Mouse (Mus musculus): ENCODE data around the gene Mcm10. TPM values are rescaled to one million over a fixed set of nuclear protein-coding genes. Genes with fewer than 3 reads are reported as not detected.

Gene Mcm10
- total and polyA plus RNA-seq, 3 experiments: 102 to 214 (median 107) TPM

GRCm38 (mm10) chr2:5045269-5045965 is 32.8 kb upstream of the Mcm10 start:
- no peaks in the 10 kb centered on the region for H3K9me3 ChIP-seq (replicated peaks; ENCODE audit: insufficient read depth, low read length)
- H3K27ac ChIP-seq (ENCODE audit: control insufficient read depth, low read depth, low read length): no peak overlapping the region
- no peak overlapping the region for H3K9ac ChIP-seq (ENCODE audit: control insufficient read depth, low read depth, low read length, poor library complexity, severe bottlenecking)
- no peak overlapping the region for H3K4me3 ChIP-seq (ENCODE audit: control insufficient read depth in 1 of 2, insufficient read depth in 1 of 2, low read depth in 2 of 2, low read length in 2 of 2)
- no peaks in the 10 kb centered on the region for H3K79me2 ChIP-seq (ENCODE audit: control insufficient read depth, insufficient read depth, low read length, poor library complexity)
- no peak for TF ChIP-seq CHD2 (IDR thresholded peaks at IDR 0.05; ENCODE audit: low read length)
- TF ChIP-seq GATA1 (IDR thresholded peaks at IDR 0.05; ENCODE audit: low read depth, low read length): no peak
- TF ChIP-seq POLR2AphosphoS2 (IDR thresholded peaks at IDR 0.05; ENCODE audit: low read length): no peak
- TF ChIP-seq TCF12 (IDR thresholded peaks at IDR 0.05; ENCODE audit: low read depth, low read length): no peak
- no peak for TF ChIP-seq NRF1 (IDR thresholded peaks at IDR 0.05; ENCODE audit: insufficient read depth, low read depth, low read length, poor library complexity, severe bottlenecking)
- TF ChIP-seq BHLHE40 (IDR thresholded peaks at IDR 0.05; ENCODE audit: borderline replicate concordance, low read depth, low read length): no peak
- DNase-seq (ENCODE audit: low read depth, low spot score): no peak
- peaks cover 28 to 39% of the 10 kb centered on the region in 2 experiments for H3K4me1 ChIP-seq (ENCODE audit: control insufficient read depth in 1 of 2, insufficient read depth in 2 of 2, low read length in 2 of 2)
- no peaks in the 10 kb centered on the region for H3K27me3 ChIP-seq (ENCODE audit: control insufficient read depth in 1 of 2, insufficient read depth in 2 of 2, low read length in 2 of 2)
- H3K36me3 ChIP-seq (ENCODE audit: control insufficient read depth in 1 of 2, insufficient read depth in 2 of 2, low read length in 2 of 2): peaks cover 0 to 38% of the 10 kb centered on the region in 2 experiments

DNA sequence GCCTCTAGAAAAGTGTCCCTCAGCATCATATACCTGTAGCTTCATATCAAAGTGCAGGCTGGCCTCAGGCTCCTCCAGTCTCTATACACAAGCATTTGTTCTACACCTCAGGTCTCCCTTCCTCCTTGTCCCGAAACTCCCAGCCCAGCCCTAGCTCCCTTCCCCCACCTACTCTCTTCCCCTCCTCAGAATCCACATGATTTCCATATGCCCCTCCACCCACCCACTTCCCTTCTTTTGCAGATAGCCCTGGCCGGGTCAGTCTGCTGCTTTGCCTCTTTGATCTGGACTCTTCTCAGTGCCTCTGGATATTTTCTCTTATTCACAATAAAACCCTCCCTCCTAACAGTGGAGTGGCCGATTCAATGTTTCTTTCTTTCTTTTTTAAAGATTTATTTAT is 31.7 kb upstream of the Mcm10 start:
- Histone ChIP-seq H3K4me1 (ENCODE audit: control insufficient read depth in 1 of 2, insufficient read depth in 2 of 2, low read length in 2 of 2) (peaks cover 33 to 44% of the 10 kb centered on the region in 2 experiments), H3K27ac (ENCODE audit: control insufficient read depth, low read depth, low read length) (peak overlapping the region; percentile 98), H3K9me3 (replicated peaks; ENCODE audit: insufficient read depth, low read length) (no peaks in the 10 kb centered on the region), H3K36me3 (ENCODE audit: control insufficient read depth in 1 of 2, insufficient read depth in 2 of 2, low read length in 2 of 2) (peaks cover 0 to 47% of the 10 kb centered on the region in 2 experiments; a peak in 3 of 4 replicates), H3K9ac (ENCODE audit: control insufficient read depth, low read depth, low read length, poor library complexity, severe bottlenecking) (no peak overlapping the region), H3K79me2 (ENCODE audit: control insufficient read depth, insufficient read depth, low read length, poor library complexity) (no peaks in the 10 kb centered on the region), H3K4me3 (ENCODE audit: control insufficient read depth in 1 of 2, insufficient read depth in 1 of 2, low read depth in 2 of 2, low read length in 2 of 2) (no peak overlapping the region), H3K27me3 (ENCODE audit: control insufficient read depth in 1 of 2, insufficient read depth in 2 of 2, low read length in 2 of 2) (no peaks in the 10 kb centered on the region)
- no peak for DNase-seq (ENCODE audit: low read depth, low spot score)
- no peak for TF ChIP-seq RCOR1 (IDR thresholded peaks at IDR 0.05; ENCODE audit: low read depth, low read length)
- TF ChIP-seq EP300 (IDR thresholded peaks at IDR 0.05; ENCODE audit: low read depth in 1 of 2, low read length in 2 of 2): 0 out of 4 replicates have a peak, but pooled peaks of 1 of the 2 experiments have one; percentile 8

DNA sequence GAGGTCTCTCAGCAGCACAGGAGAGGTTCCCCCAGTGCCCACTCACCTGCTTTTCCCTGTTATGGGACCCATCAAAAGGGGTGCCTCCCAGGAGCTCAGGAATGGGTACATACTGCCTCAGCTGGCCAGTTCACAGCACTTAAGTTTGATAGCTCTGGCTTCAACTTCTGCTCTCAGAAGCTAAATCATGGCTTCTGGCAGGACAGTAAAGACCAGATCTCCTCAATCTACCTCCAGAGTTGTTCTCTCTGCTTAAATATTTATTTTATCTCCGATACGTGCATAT is 30.8 kb upstream of the Mcm10 start:
- peaks cover 35 to 44% of the 10 kb centered on the region in 2 experiments for H3K4me1 ChIP-seq (ENCODE audit: control insufficient read depth in 1 of 2, insufficient read depth in 2 of 2, low read length in 2 of 2)
- no peaks in the 10 kb centered on the region for H3K9me3 ChIP-seq (replicated peaks; ENCODE audit: insufficient read depth, low read length)
- H3K79me2 ChIP-seq (ENCODE audit: control insufficient read depth, insufficient read depth, low read length, poor library complexity): no peaks in the 10 kb centered on the region
- TF ChIP-seq POLR2AphosphoS2 (IDR thresholded peaks at IDR 0.05; ENCODE audit: low read length) (no peak), BHLHE40 (IDR thresholded peaks at IDR 0.05; ENCODE audit: borderline replicate concordance, low read depth, low read length) (no peak), MAX (IDR thresholded peaks at IDR 0.05; ENCODE audit: low read length) (no peak), TCF12 (IDR thresholded peaks at IDR 0.05; ENCODE audit: low read depth, low read length) (no peak), MYB (IDR thresholded peaks at IDR 0.05; ENCODE audit: low read depth, low read length) (no peak), CTCF (IDR thresholded peaks at IDR 0.05 in 2 of 3, conservative IDR thresholded peaks at IDR 0.05 in 1 of 3; ENCODE audit: control insufficient read depth in 1 of 3, insufficient read depth in 1 of 3, low read depth in 2 of 3, low read length in 3 of 3, poor library complexity in 1 of 3, severe bottlenecking in 1 of 3) (no peak; a peak in 1 of 6 replicates), EP300 (IDR thresholded peaks at IDR 0.05; ENCODE audit: low read depth in 1 of 2, low read length in 2 of 2) (no peak), RAD21 (IDR thresholded peaks at IDR 0.05; ENCODE audit: low read depth, low read length) (no peak)
- peak; percentile 60 for DNase-seq (ENCODE audit: low read depth, low spot score)
- H3K4me3 ChIP-seq (ENCODE audit: control insufficient read depth in 1 of 2, insufficient read depth in 1 of 2, low read depth in 2 of 2, low read length in 2 of 2): no peak overlapping the region
- H3K27me3 ChIP-seq (ENCODE audit: control insufficient read depth in 1 of 2, insufficient read depth in 2 of 2, low read length in 2 of 2): no peaks in the 10 kb centered on the region
- peak overlapping the region; percentile 98 for H3K27ac ChIP-seq (ENCODE audit: control insufficient read depth, low read depth, low read length)
- peaks cover 0 to 46% of the 10 kb centered on the region in 2 experiments; a peak in 2 of 4 replicates for H3K36me3 ChIP-seq (ENCODE audit: control insufficient read depth in 1 of 2, insufficient read depth in 2 of 2, low read length in 2 of 2)
- H3K9ac ChIP-seq (ENCODE audit: control insufficient read depth, low read depth, low read length, poor library complexity, severe bottlenecking): peak overlapping the region; percentile 16; the same call in 1 of the 2 replicates

Measured in MEL (cell line).